Mouse (Mus musculus) splenic B cell, adult 2 months (primary cell): ENCODE results near the gene Slc7a9.
A peak's percentile ranks its signal among the peaks of the same experiment; 100 is the strongest.

Experiments
- DNase-seq: peaks from one replicate; pipeline ENCODE4 v3.0.0-alpha.2; 2011; ENCODE audit warnings: low read depth, low spot score
- H3K27me3 ChIP-seq: 2 replicates; pipeline ENCODE4 v1.6.1; 2012; ENCODE audit warnings: mild to moderate bottlenecking, low read length, moderate library complexity, mixed read lengths; ENCODE audit not compliant: control insufficient read depth, poor library complexity, insufficient read depth, severe bottlenecking
- H3K36me3 ChIP-seq: 2 replicates; pipeline ENCODE4 v1.6.1; 2012; ENCODE audit warnings: mild to moderate bottlenecking, low read length, moderate library complexity, mixed read lengths; ENCODE audit not compliant: control insufficient read depth, poor library complexity, insufficient read depth, severe bottlenecking

Gene Slc7a9

DNA sequence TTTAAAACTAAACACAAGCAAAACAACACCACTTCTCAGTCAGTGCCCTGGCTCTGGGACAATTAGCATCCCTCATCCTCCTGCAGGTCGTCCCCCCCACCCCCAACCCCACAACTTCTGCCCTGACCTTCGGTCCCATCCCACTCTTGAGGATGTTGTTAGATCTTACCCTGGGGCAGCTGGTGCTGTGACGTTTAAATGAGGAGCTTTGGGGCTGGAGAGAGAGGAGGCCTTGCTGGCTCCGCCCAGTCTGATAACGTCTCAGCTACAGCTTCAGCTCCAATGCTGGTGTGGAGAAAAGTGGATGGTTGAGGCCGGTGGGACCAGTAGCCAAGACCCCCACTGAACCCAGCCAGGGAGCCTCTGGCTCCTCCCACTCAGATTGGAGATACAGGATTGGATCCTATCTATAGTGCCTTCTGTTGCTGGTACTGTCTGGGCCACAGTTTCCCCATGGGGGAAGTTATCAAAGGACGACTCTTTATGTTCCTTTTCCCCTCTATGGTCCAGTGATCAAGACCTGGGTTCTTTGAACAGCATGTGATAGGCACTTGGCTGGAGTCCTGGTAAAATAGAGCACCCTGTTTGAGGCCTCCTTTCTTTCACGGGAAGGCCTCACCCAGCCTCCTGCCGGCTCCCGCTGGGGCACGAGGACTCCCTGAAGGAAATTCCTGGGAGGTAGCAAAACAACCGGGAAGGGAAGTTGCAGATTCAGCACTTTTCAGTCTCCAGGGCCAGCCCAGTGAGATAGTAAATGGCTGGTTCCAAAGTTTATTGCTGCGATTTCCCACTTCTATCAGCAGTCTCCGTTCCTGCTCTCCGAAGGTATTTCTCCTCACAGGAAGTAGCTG lies at the start of gene Slc7a9:
TSS of gene Slc7a9 (plus strand) at position 801 of the 851 bp plus-strand sequence.
- H3K36me3 ChIP-seq, result no peaks in the 10 kb centered on the region
- no peak for DNase-seq

DNA sequence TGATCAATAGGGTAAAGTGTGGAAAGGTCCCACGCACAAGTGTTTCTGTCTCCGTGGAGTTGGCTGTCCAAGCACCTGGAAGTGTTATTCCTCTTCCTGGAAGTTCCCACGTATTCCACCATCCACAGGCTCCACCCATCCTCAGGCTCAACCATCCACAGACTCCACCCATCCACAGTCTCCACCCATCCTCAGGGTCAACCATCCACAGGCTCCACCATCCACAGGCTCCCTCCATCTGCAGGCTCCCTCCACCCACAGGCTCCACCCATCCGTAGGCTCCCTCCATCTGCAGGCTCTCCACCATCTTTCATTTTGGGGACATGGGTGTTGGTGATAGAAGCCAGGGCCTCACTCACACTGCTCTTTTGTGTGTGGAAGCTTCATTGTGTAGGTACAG lies 47.4 kb upstream of the Slc7a9 start:
- H3K36me3 ChIP-seq, result no peaks in the 10 kb centered on the region
- no peak for DNase-seq
- H3K27me3 ChIP-seq, result no peaks in the 10 kb centered on the region

More for the DNA sequence above, at the start of gene Slc7a9:
- H3K27me3 ChIP-seq, result no peaks in the 10 kb centered on the region

DNA sequence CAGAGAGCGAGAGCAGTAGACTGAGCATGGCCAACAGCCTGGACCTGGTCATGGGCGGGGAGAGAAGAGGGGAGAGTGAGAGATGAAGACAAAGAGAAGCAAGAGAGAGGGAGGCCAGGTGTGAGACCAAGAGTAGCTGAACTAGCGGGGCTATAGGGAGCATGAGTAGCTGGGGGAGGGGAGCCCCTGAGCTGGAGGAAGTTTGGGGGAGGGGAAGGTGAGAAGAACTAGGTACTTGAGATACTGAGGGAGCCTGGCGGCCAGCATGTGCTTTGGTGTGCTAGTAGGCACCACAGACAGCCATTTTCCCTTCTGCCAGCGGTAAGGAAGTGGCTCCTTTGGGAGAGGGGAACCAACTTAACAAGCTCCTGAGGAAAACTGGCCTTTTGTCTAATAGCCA lies 33.4 kb upstream of the Slc7a9 start:
- Histone ChIP-seq H3K36me3 (no peaks in the 10 kb centered on the region), H3K27me3 (no peaks in the 10 kb centered on the region)
- peak; percentile 51 for DNase-seq

DNA sequence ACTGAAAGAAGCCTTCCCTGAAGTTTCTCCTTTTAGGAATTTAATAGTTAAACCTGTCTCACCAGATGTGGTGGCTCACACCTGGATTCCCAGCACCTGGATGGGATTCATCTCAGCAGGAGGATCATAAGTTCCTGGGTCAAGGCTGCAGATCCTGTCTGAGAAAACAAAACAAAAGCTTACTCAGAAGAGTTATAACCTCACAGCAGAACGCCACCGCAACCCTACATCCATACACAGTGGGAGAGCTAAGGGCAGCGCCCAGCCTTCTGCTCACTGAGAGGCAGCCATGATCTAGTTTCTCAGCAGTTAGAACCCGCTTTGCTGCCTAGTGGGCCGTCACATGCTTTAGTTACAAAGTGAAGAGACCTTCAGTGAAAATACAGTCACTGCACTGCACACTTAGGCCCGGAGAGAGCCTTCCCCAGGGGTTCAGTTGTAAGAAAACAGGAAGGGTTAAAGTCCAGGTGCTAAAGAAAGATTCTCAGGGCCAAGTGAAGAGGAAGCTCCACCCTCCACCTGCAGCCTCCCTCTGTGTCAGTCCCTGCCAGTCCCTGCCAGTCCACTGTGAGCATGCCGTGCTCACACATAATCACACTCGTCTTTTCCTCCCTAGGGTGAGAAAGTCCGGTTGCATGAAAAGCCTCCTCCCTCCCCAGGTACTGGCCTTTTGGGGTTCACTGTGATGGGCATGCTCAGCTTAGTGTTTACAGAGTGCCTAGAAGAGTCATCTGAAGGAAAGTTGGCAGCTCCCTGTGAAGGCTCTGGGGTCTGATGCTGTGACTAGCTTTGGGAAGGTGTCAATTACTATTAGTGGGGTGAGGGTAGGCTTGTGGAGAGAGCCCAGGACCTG lies 32.6 kb upstream of the Slc7a9 start:
- Histone ChIP-seq H3K36me3 (no peaks in the 10 kb centered on the region), H3K27me3 (no peaks in the 10 kb centered on the region)
- DNase-seq, result peak; percentile 57

DNA sequence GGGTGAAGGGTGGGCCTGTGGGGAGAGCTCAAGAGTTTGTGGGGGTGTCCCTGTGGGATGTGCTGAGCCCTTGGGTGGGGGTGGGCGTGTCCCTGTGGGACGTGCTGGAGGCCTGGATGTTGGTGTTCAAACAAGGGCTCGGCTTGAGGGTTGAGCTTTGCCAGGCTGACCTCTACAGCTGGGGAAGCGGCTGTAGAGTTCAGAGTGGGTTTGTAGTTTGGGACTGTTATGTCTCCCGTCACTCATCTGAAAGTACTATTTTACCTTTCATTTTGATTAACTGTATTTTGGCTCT lies 32.0 kb upstream of the Slc7a9 start:
- Histone ChIP-seq H3K27me3 (no peaks in the 10 kb centered on the region), H3K36me3 (no peaks in the 10 kb centered on the region)
- DNase-seq, result no peak

DNA sequence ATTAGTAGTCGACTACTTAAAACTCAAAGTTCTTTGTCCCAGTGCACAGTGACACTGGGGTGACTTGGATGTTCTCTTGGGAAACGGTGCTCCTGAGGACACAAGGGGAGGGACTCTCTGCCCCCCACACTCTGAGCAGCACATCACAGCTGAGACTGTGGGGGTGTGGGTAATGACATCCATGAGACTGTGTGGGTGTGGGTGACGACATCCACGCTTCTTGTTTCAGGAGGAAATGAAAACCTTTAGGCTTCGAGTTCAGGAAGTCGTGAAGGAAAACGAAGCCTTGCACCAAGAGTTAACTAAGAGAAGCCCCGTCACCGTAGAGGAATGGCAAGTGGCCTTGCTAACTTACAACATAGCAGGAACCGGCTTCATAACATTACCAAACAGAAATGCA lies 25.5 kb upstream of the Slc7a9 start:
- no peak for DNase-seq
- Histone ChIP-seq H3K27me3 (no peaks in the 10 kb centered on the region), H3K36me3 (peaks cover 5% of the 10 kb centered on the region)

DNA sequence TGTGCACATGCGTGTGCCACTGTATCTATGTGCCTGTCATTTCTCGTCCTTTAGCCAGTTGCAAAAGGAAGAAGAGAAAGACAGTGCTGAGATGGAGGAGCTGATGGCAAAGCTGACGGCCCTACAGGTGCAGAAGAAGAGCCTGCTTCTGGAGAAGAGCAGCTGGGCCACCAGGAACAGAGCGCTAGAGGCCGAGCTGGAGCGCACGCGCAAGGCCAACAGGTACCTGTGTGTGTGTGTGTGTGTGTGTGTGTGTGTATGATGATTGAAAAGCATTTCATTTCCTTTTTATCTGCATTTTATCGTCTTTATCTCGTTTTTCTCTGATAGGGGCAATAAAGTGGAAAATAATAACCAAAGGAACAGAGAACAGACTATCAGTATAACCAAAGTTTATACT lies 20.4 kb upstream of the Slc7a9 start:
- no peak for DNase-seq
- peaks cover 12% of the 10 kb centered on the region for H3K36me3 ChIP-seq
- no peaks in the 10 kb centered on the region for H3K27me3 ChIP-seq

DNA sequence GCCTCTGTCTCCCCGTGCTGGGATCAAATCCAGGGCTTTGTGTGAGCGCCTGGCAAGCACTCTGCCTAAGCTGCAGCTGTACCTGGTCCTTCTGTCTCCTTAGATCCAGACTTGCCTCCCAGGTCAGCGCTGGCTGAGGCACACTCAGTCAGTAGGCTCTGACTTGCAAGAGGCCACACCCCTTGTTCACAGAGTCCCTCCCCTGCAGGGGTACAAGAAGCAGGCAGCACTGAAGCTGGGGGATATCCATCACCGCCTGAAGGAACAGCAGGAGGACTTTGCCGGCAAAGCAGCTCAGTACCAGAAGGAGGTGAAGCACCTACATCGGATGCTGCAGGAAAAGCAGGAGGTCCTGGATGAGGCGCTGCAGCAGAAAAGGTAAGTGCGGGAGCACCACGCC lies 13.3 kb upstream of the Slc7a9 start:
- DNase-seq, result no peak
- Histone ChIP-seq H3K27me3 (no peaks in the 10 kb centered on the region), H3K36me3 (peaks cover 14% of the 10 kb centered on the region)

DNA sequence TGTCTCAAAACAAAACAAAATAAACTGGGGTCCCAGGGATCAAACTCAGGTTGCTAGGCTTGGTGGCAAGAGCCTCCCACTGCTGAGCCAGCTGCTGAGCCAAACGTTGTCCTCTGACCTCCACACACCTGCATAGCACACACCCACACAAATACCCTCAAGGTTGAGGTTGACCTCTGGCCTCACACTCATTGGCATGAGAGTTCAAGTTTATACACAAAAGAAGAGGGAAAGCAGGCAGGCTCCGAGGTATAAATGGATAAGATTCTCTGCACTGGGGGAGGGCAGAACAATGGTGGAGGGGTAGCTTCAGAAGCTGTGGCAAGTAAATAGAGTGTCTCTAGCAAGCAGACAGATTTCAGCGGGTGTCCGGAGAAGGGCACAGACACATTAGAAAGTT lies 1.1 kb upstream of the Slc7a9 start:
- no peak for DNase-seq
- Histone ChIP-seq H3K27me3 (no peaks in the 10 kb centered on the region), H3K36me3 (no peaks in the 10 kb centered on the region)

DNA sequence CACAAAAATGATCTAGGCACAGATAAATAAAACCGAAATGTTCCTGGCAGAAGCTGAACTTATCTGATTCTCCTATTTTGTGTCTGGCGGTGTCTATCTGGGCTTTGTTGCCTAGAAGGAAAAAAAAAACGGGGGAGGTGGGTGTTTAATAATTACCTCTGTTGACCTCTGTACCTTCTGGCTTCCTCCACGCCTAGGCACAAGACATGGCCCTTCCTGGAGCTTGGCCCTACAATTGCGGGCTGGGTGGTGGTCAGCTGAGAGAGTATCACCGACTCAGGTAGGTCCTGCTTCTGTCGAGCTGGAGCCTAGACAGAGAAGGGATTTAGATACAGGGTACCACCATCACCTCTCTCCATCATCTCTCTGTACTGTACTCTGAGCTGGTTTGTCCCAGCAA lies 271 bp downstream of the Slc7a9 start:
- H3K36me3 ChIP-seq, result no peaks in the 10 kb centered on the region
- DNase-seq, result no peak
- no peaks in the 10 kb centered on the region for H3K27me3 ChIP-seq

DNA sequence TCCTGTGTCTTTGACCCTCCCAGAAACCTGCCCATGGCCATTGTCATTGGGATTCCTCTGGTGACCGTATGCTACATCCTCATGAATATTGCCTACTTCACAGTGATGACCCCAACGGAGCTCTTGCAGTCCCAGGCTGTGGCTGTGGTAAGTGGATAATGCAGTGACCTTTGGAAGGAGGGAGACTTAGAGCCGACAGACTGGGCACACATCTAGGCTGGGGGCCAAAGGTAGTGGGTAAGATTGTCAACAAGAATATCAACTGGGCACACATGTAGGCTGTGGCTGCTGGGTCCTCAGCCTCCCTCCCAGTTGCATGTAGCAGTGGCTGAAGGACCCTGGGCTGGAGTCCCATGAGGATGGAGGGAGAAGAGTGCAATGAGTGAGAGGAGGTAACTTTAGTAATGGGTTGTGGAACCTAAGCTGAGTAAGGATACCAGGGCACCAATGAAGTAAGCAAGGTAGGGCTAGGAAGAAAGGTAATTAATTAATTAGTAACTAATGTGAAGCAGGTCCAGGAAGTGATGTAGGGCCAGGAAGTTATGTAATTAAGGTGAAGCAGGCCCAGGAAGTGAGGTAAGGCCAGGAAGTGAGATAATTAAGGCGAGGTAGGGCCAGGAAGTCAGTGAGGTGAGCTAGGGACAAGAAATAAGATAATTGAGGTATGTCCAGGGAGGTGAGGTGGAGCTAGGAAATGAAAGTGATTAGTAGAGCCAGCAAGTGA lies 7.7 kb downstream of the Slc7a9 start:
- Histone ChIP-seq H3K36me3 (no peaks in the 10 kb centered on the region), H3K27me3 (no peaks in the 10 kb centered on the region)
- no peak for DNase-seq

DNA sequence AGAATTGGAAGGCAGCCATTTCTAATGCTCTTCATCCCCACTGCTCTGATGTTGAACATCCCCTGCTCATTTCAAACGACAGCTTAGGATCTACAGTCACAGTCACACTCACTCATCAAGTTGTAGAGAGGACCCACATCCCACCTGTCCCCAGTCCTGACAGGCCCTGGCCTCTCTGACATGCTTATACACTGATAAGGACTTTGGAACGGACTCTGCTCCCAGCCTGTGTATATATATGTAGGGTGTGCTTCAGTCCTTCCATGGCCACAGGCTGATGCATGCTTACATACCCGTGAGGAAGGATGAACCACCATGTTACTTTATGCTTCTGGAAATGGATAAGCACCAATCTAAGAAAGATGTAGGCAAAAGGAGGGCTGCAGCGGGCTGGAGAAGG lies 12.4 kb downstream of the Slc7a9 start:
- Histone ChIP-seq H3K27me3 (no peaks in the 10 kb centered on the region), H3K36me3 (no peaks in the 10 kb centered on the region)
- DNase-seq, result no peak

DNA sequence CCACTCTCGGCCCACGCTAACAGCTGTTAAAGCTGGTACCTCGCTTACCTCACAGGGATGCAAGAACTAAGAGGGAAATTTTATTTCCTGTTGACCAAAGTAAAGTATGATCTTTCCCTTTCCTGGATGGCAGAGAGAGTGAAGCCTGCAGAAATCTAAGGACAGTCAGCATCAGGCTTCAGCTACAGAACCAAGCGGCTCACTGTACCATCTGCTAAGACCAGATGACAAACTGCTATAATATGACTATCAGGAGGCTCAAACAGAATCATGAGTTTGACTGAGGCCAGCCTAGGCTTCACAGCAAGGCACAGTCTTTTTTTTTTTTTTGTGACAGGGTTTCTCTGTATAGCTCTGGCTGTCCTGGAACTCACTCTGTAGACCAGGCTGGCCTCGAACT lies 16.4 kb downstream of the Slc7a9 start:
- no peak for DNase-seq
- H3K27me3 ChIP-seq, result no peaks in the 10 kb centered on the region

DNA sequence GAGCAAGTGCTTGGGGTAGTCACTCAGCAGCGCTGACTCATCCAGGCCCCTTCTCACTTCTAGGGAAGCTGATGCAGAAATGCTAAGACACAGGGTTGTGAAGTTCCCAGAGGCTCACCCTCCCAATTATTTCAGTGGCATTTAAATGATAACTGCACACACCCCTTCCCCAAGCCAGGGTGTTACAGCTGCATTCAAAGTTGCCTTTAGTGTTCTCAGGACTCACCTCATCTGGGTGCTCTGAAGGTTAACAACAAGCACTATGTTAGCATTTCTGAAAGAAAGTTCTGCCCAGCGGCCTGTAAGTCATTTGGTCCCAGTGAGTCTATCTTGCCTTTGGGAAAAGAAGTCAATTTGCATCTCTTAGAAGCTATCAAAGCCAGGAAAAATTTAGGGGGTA lies 19.3 kb downstream of the Slc7a9 start:
- no peaks in the 10 kb centered on the region for H3K36me3 ChIP-seq
- DNase-seq, result no peak
- H3K27me3 ChIP-seq, result no peaks in the 10 kb centered on the region

More for the DNA sequence above, 16.4 kb downstream of the Slc7a9 start:
- no peaks in the 10 kb centered on the region for H3K36me3 ChIP-seq

DNA sequence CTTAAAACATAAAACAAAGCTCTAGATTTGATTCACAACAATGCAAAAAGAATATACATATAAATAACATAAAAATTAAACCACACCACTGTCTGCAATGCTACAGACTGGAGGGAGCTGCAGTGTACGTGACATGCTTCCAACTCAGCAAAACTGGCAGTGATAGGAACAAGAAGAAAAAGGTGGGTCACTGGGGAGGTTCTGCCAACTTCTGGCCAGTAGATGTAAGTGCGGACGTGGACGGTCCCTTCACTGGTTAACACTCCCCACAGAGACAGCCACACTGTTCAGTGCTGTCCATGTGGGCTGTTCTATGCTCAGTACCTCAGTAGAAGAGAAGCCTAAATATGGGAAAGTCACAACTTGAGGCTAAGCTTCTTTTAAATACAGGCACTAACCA lies 22.2 kb downstream of the Slc7a9 start:
- no peaks in the 10 kb centered on the region for H3K27me3 ChIP-seq
- peak; percentile 5 for DNase-seq
- no peaks in the 10 kb centered on the region for H3K36me3 ChIP-seq
